Mouse (Mus musculus): ENCODE results near the gene Csf2rb2.
"Not testable (repeated sequence)": the region's sequence is repeated elsewhere in the genome, so short reads cannot be mapped to it uniquely, and the experiment has no call there.

The Csf2rb2 gene

GRCm38 (mm10) chr15:78305341-78305933 lies at the start of gene Csf2rb2:
Gene Csf2rb2, minus strand, starts transcription at chr15:78305721.
- DNase-seq (ENCODE audit: low spot score), result no peak

GRCm38 (mm10) chr15:78354958-78355357 lies 49.4 kb upstream of the Csf2rb2 start:
- no peak for DNase-seq (ENCODE audit: low spot score)

DNA sequence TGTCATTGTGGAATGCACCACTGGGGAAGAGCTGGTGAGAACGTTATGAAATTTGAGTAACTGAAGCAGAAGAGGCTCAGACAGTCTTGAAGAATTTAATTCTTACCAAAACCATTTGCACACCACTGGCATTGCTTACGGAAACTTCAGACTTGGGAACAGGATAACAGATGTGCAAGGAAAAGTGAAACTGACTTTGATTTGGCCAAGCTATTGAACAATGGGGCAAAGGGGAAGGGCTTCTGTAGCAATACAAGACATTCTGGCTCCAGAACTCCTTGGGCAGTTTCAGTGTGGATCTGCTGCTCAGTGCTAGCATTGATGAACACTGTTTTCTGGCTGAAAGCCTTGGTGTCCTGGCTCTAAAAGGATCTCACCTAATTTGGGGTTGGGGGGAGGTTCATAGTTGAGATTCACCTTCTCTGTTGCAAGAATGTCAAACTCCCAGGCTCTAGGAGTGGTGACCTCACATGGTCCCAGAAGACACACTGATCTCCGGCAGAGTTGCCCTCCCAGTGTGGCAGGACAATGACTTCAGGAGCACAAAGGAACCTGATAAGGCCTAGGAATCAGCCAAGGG lies 46.2 kb upstream of the Csf2rb2 start:
- no peak for DNase-seq (ENCODE audit: low spot score)

DNA sequence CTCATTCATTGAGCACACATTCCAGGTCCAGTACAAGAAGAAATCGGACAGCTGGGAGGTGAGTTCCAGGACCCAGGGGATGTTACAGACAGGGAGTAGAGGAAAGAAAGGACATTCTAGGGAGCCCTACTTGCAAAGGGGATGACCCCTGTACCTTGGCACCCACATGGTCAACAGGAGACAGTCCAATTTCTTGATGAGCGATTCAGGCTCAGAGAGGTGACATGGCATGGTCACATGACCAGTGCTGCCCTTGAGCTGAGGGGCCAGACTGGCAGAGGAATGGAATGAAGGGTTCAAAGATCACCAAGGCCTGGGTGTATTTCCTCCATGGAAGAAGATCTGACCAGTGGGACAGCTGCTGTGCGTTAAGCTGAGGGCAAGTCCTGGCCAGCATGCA lies 39.0 kb upstream of the Csf2rb2 start:
- no peak for DNase-seq (ENCODE audit: low spot score)

- no peak for DNase-seq (ENCODE audit: low spot score)
Observed at GRCm38 (mm10) chr15:78343683-78344082, 38.2 kb upstream of the Csf2rb2 start.

GRCm38 (mm10) chr15:78340919-78341318 lies 35.4 kb upstream of the Csf2rb2 start:
- not testable (repeated sequence) for DNase-seq (ENCODE audit: low spot score)

DNA sequence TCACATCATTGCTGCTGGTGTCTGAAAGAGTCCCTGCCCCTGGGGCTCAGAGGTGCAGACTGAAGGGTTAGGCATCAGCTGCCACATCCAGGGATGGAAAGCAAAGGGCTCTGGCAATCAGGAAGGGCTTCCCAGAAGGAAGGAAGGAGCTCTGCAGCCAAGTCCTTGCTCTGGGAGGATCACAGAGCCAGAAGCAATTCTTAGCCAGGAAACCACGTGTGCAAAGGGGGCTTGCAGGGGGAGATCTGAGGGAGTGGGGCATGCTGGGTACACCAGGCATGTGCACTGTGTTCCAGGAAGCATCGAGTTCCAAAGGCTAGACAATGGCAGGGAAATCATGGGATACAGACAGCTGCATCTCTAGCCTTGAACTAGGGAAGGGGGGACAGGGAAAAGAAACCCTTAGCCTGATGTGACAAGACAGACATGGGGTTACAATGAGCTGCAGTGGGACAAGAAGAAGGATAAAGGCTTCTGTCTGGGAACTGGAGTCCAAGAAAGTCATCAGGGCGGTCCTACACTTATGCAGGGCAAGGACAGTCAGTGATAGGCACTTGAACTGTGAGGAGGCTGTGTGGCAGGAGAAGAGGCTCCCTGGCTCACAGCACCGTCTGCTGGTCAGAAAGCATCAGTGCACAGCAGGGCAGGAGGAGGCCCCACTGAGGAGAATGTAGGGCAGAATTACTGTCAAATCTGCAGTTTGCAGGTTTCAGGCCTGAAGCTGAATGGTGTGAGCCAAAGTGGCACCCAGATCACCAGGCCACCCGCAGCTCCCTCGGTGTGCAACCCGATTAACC lies 34.3 kb upstream of the Csf2rb2 start:
- DNase-seq (ENCODE audit: low spot score), result peak; percentile 39

DNA sequence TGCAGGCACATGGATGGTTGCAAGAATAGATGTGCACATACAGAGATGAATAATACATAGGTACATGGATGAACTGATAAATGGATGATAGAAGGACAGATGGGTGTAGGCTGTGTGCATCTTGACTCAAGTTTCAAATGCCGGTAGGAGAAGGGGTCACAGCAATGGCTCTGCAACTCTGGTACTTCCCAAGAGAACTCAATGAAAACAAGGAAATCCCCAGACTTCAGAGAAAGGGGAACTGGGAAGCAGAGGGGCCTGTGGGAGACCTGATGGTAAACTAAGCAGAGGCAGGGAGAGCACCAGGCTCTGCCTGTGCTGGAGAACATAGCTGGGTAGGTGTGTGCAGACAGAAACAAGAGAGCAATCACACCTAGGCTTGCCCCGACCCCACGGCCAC lies 28.9 kb upstream of the Csf2rb2 start:
- no peak for DNase-seq (ENCODE audit: low spot score)

DNA sequence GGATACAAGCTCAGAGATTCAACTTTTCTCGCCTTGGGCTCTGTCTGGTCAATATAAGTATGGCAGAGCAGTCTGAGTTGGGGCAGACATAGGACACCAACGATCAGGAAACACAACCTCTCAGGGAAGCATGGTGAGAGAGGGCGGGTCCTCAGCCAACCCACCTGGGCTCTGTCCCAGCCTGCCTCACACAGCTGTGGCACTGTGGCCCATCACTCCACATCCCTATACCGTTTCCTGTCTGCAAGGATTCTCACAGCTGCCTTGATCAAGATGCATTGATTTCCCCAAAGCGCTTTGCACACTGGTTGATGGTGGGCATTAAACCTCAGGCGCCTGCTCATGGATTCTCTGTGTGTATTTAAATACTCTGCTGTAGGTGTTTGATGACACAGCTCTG lies 27.5 kb upstream of the Csf2rb2 start:
- DNase-seq (ENCODE audit: low spot score), result no peak

GRCm38 (mm10) chr15:78331523-78332340 lies 26.2 kb upstream of the Csf2rb2 start:
- DNase-seq (ENCODE audit: low spot score), result no peak

DNA sequence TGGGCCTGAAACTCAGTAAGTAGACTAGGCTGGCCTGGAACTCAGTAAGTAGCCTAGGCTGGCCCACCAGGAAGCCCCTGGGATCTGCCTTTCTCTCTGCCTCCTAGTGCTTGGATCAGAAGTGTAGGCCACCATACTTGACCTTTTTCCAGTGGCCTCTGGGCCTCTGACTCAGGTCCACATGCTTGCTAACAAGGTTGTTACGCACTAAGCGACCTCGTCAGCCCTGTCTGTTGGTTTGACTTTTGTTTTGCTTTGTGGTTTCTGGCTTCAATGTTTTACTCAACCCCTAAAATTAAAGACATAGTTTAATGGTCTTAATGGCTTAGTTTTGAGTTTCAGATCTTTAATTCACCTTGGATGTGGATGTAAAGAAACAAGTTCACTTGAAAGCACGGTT lies 25.2 kb upstream of the Csf2rb2 start:
- no peak for DNase-seq (ENCODE audit: low spot score)

DNA sequence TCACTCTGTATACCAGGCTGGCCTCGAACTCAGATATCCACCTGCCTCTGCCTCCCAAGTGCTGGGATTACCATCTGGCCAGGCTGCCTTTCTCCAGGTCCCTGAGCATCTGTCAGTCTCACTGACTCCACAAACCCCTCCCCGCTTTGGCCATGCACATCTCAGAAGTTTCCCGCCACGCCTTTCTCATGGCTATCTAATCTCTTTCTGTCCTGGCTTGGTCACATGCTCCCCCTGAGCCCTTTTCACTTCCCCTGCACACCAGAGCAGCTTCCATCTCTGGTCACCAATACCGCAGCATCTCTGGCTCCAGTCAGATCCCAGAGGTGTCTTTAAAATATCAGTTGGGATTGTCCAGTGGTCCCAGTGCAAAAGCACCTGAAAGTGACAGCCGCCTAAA lies 24.5 kb upstream of the Csf2rb2 start:
- not testable (repeated sequence) for DNase-seq (ENCODE audit: low spot score)

DNA sequence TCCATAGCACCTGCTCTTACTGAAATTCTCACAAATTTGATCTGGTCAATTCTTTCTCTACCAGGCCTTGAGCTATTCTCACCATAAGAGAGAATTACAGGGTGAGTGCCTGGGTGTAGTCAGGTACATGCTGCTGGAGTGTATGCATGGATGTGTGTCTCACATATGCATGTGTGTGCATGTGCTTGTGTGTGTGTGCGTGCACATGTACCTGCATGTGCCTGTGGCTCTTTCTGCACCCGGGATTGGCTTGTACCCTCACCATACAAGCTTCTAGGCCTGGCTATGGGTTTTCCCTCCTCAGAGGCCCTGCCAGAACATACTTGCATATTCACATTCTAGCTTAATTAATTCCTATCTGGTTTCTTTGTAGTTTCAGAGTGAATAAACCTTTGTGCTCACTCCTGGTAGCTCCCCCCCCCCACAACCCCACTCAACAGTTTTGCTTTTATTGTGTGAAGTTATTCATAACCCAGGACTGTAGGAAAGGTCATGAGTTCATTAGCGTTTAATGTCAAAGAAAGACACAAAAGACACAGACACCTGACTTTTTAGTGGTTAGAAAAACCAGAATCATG lies 23.1 kb upstream of the Csf2rb2 start:
- no peak for DNase-seq (ENCODE audit: low spot score)

DNA sequence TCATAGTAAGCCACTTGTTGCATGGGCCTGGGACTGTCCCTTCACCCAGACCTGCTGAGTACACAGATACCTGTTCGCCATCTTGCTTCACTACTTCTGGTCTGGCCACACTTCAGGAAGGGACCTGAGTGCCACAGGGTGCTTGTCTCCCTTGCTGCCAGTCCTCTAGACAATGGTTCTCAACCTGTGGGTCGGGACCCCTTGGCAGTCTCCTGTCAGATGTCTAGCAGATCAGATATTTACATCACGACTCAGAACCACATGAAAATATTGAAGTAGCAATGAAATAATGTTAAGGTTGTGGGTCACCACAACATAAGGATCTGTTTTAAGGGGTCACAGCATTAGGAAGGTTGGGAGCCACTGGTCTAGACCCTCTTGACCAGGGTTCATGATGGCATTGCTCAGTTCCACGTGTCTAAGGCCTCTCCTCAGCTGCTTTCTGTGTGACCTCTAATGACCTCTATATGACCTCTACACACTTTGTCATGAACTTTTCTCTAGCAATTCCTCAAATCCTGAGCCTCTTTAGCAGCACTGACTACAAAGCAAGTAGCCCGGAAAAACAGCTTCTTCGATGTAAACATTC lies 22.3 kb upstream of the Csf2rb2 start:
- not testable (repeated sequence) for DNase-seq (ENCODE audit: low spot score)

DNA sequence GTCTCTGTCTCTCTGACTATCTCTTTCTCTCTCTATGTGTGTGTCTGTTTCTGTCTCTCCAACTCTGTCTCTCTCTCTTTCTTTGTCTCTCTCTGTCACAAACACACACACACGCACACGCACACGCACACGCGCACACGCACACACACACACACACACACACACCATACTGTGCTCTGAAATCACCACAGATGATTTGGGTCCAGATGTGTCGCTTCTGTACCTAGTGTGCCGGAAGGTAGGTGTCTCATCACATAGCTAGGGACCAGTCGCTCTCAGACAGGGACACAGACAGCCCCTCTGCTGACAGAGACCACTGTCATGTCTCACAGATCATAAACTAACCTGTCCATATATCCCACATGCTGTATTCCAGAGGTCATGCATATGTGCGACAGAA lies 21.2 kb upstream of the Csf2rb2 start:
- DNase-seq (ENCODE audit: low spot score), result no peak

DNA sequence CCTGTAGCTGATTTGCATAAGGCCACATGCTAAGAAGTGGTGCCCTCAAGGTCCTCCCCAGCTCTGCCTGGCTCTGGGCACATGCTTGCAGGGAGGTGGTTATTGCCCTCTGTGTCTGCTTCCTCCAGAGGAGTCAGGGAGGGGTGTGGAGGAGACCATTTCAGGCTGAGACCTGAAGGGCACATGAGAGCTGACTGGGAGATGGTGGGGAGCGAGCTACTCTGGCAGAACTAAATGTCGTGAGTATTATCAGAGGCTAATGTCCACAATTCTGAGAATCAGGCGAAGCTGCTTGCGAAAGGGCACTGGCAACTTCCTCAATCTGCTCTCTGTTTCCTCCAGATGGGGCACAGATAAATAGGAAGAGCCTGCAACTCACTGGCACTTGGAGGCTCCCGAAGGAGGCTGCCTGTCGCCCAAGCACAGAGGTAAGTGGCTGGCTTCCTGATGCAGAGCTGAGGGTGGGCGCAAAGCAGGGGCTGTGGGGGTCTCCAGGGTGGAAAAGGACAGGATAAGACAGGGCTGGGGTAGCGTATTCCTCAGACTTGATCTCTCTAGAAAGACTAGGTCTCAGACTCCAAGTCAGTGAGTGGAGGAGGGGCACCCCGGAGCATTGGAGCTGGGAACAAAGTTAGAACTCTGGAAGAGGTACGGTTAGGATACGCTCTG lies 20.3 kb upstream of the Csf2rb2 start, which contains the start of gene Csf2rb:
Gene Csf2rb (plus strand): TSS at position 82 of the 669 bp plus-strand sequence.
- no peak for DNase-seq (ENCODE audit: low spot score)

GRCm38 (mm10) chr15:78324294-78324693 lies 18.8 kb upstream of the Csf2rb2 start:
- DNase-seq (ENCODE audit: low spot score), result no peak

DNA sequence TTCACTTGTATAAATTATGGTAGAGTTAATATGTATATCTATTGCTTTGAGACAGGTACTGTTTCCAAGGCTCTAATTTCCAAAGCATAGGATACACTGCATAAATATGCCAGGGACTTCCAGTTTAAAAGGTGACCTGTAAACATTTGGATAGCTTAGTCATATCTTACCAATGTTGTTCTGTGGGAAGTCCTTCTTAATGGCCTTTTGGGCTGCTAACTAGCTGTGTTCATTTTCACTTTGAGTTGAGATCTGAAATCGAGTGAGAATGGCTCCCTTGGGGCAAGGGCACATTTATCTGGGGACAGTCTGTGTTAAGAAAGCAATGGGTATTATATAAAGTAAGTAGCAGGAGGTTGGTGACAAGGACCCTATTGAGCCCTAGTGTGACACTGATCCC lies 17.8 kb upstream of the Csf2rb2 start:
- no peak for DNase-seq (ENCODE audit: low spot score)

- peak; percentile 64 for DNase-seq (ENCODE audit: low spot score)
Observed at GRCm38 (mm10) chr15:78320825-78321496, 15.4 kb upstream of the Csf2rb2 start.

Measured in testis, postnatal 14 days (tissue).